Mouse (Mus musculus): ENCODE data around the gene Dnase1l3.

Gene Dnase1l3

DNA sequence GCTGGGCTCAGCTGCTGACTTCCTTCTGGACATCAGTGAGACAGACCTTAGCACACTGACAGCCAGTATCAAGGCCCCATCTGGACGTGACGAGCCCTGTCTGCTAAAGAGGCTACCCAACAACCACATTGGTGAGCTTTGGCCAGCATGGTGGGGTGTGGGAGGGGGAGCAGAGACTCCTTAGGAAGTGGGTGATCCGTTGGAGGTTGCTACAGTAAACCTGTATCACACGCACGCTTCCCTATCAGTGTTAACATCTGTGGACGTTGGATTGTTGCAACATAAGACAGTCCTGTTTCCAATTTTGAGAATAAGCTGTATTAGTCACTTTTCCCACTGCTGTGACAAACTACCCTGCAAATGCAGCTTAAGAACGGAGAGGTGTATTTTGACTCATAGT lies 65.3 kb downstream of the Dnase1l3 start:
- no peak for DNase-seq

DNA sequence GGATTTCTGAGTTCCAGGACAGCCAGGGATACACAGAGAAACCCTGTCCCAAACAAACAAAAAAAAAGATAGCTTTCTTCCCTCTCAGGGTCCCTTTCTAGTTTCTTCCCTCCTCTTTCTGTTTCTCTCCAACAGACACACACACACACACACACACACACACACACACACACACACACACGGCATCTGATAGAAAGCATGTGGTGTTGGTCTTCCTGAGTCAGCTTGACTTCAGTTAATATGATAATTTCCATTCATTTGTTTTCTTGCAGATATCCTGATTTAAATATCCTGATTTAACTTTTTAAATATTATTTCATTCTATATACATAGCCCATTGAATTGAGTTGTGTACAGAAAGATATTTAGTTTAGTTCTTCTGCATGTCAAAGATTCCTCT lies 66.0 kb downstream of the Dnase1l3 start:
- no peak for DNase-seq

DNA sequence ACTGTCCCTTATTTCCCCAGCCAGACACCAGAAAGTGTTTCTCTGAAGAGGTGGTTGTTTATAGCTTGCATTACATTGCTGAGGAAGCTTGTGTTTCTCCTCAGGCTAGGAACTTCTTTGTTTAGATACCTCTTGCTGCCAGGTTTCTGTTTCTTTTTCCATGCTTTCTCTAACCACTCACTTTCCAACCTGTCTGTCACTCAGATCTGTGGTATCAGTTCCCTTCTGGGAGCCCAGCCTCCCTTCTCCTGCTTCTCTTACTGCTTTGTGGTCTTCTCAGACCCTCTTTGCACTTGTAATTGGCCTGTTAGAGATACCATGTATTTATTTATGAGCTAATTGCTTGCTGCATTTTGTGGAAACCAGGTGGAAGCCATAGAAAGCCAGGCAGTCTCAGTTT lies 70.7 kb downstream of the Dnase1l3 start:
- DNase-seq, result no peak

DNA sequence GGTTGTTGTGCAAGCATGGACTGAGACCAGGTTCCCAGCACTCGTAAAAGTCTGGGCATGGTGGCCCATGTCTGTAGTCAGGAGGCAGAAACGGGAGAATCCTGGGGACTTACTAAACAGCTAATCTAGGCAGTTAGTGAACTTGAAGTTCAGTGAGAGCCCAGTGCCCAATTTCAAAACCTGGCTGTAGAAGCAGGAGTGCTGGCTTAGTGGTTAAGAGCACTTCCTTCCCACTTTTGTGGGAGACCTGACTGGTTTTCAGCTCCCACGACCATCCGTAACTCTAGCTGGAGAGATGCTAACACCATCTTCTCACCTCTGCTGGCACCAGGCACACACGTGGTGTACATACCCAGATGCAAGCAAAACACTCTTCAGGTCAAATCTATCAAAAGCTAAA lies 72.9 kb downstream of the Dnase1l3 start:
- DNase-seq, result no peak

DNA sequence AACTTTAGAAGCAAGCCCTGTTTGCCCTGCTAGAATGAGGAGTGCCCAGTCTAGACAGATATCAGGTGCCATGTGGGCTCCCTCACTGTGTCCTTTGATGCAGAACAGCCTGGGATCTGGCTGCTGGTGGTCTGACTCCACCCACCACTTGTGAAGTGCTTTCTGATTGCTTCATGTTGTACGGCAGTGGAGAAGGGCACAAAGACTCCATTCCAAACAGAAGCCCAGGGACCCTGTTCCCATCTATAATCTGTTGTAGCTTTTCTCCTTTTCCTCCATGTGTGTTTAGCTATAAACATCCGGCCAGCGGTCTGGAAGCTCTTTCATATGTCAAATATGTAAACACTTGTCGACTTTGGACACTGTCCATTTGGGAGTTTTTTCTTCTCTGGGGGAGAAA lies 74.5 kb downstream of the Dnase1l3 start:
- DNase-seq, result no peak

DNA sequence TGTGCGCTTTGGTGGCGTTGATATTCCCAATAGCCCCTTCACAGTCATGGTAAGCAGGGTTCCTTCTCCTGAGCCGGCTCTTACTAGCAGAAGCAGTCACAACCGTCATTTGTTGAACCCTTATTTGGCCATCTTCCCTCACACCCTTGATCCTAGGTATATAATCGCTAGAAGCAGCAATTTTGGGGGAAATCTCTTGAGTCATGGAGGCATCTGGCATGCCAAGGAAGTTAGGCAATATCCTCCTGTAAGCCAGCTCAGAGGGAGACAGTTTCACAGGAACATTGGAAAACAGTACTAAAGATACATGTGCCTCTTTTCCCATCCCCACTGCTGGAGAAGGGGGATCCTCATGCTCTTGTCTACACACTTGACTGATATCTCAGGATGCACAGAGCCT lies 75.1 kb downstream of the Dnase1l3 start:
- DNase-seq, result no peak

DNA sequence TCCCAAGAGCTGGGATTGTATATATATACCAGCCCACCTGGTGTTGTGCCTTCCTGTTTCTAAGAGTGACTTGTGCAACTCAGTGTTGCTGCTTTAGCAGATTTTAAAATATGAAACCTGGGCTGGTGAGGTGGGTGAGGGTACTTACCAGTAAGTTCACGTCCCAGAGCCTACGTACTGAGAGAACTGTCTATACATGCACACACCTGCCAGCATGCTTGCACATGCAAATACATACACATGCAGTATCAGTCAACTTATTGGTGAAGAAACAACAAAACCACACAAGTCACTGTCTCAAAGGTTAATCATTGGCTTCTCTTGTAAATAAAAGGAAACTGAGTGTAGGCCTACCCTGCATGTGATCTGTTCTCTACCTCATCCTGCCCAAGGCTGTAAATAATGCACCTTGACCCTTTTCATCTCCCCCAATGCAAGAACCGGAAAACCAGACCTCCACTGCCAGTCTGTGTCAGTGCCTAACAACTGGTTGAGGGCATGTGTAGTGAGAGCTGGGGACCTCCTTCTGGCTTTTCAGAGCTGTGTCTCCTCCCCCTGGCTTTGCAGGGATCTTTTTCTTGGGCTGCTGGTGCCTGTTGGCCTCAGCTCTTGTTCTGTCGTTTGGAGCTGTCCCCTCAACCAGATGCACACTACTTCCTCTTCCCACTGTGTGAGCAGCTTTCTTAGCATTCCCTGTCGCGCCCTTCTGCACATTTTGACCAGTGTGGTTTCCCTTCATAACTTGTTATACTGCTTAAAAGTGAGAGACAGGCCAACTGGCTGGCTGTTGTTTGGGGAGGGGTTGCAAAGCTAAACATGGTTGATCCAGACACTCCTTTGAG lies 76.0 kb downstream of the Dnase1l3 start:
- DNase-seq, result no peak

Data from cerebellum, adult 9-11 months (tissue).